Mouse (Mus musculus): ENCODE results near the gene Nrtn. TPM values are rescaled to one million over a fixed set of nuclear protein-coding genes. Genes with fewer than 3 reads are reported as not detected.
A peak's percentile ranks its signal among the peaks of the same experiment; 100 is the strongest.

The Nrtn gene
- polyA plus RNA-seq (2014; fragmentation: Nextera tagmentation; extraction: Ambion mirVana) = 9.5 and 12.9 TPM in 2 replicates

DNA sequence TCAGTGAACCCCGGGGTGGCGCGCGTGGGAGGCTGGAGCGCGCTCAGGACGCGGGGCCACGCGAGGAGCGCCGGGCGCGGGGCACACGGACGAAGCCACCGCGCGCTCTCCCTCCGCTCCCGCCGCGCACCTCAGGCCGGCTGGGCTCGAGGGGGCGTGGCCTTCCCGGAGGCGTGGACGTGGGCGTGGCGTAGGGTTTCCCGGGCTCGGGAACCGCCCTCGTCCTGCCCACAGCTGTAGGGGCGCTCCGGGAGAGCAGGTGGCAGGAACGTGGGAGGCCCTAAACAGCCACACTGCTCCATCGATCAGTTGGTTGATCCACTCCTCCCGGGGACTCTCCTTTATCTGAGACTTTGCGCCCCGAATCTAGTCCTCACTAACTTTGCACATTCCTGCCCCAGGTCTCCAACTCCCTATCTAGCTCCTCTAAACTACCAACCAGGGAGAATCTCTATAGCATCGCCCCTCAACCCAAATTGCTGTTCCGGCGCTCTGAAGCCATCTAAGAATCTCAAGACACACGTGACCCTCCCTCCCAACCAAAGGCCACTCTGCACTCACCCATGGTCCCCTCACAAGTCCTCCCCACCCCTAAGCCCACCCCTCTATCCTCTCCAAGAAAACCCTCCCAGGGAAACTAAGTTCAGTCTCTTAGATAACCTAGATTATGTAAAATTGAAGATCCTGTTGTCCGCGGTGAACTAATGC is at the start of gene Nrtn:
Nrtn (minus strand) TSS at position 115 of the 708 bp plus-strand sequence.
- H3K27me3 ChIP-seq (ENCODE audit: control insufficient read depth, insufficient read depth, low read length) = peaks cover 44% of the 10 kb centered on the region
- H3K4me2 ChIP-seq (replicated peaks; ENCODE audit: low read depth, low read length) = peak within 1 kb of the TSS; percentile 97
- H3K9ac ChIP-seq (ENCODE audit: low read depth, low read length) = peak within 1 kb of the TSS; percentile 65
- peak within 1 kb of the TSS; percentile 51 for H3K4me3 ChIP-seq (ENCODE audit: low read length)
- no peaks in the 10 kb centered on the region for H3K9me3 ChIP-seq (ENCODE audit: control insufficient read depth, low read length)
- peaks cover 9% of the 10 kb centered on the region; the same call in 1 of the 2 replicates for H3K4me1 ChIP-seq (ENCODE audit: control insufficient read depth, insufficient read depth, low read length)
- no peaks in the 10 kb centered on the region for H3K36me3 ChIP-seq (ENCODE audit: control insufficient read depth, insufficient read depth, low read length)
- no peak within 1 kb of the TSS for H3K27ac ChIP-seq (ENCODE audit: low read depth, low read length)
- ATAC-seq (ENCODE audit: low FRiP score, low TSS enrichment) = peak; percentile 59
- WGBS = under 1% methylated on average over 45 of the region's 48 CpGs

DNA sequence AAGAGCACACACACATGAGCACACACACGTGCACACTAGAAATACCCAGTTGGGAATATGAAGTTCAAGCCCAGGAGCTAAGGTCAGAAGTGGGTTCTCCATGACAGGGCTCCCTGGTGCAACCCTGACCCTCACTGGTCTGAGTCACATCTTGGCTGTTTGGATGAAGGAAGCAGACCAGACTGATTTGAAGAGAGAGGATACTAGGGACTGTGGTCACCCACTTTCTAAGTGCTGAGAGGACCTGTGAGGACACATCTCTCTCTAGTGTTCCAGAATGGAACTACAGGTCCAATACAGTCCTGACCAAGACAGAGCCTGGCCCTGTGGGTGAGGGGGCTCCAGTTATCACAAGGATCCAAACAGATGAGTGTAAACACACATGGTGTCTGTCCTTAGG is 48.5 kb upstream of the Nrtn start:
- H3K9me3 ChIP-seq (ENCODE audit: control insufficient read depth, low read length) = no peaks in the 10 kb centered on the region
- no peak overlapping the region for H3K27ac ChIP-seq (ENCODE audit: low read depth, low read length)
- H3K27me3 ChIP-seq (ENCODE audit: control insufficient read depth, insufficient read depth, low read length) = no peaks in the 10 kb centered on the region
- ATAC-seq (ENCODE audit: low FRiP score, low TSS enrichment) = no peak
- no peak overlapping the region for H3K9ac ChIP-seq (ENCODE audit: low read depth, low read length)
- 80% methylated on average over 1 of the region's 1 CpGs for WGBS
- H3K4me1 ChIP-seq (ENCODE audit: control insufficient read depth, insufficient read depth, low read length) = 0 out of 2 replicates have a peak, but pooled peaks cover 6% of the 10 kb centered on the region
- no peaks in the 10 kb centered on the region for H3K36me3 ChIP-seq (ENCODE audit: control insufficient read depth, insufficient read depth, low read length)
- no peak overlapping the region for H3K4me3 ChIP-seq (ENCODE audit: low read length)
- H3K4me2 ChIP-seq (replicated peaks; ENCODE audit: low read depth, low read length) = no peak overlapping the region

DNA sequence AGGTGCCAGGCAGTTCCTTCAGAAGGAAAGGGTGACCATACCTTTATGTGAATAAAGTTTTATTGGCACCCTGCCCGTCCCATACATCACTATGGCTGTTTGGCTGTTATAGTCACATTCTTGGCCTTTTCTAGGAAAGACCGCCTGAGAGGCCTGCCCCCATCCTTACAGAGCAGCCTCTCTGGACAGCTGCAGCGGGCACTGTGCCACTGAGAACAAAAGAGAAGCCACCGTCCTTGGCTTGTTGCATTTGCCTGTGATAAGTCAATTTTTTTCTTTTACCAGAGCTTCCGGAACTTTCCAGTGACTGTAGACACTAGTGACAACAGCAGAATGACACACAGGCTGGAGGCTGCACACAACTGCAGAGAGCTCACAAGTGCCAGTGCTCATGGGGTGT is 47.6 kb upstream of the Nrtn start:
- no peaks in the 10 kb centered on the region for H3K36me3 ChIP-seq (ENCODE audit: control insufficient read depth, insufficient read depth, low read length)
- H3K4me1 ChIP-seq (ENCODE audit: control insufficient read depth, insufficient read depth, low read length) = no peaks in the 10 kb centered on the region
- no peak overlapping the region for H3K4me3 ChIP-seq (ENCODE audit: low read length)
- H3K4me2 ChIP-seq (replicated peaks; ENCODE audit: low read depth, low read length) = no peak overlapping the region
- ATAC-seq (ENCODE audit: low FRiP score, low TSS enrichment) = no peak
- no peak overlapping the region for H3K9ac ChIP-seq (ENCODE audit: low read depth, low read length)
- no peak overlapping the region for H3K27ac ChIP-seq (ENCODE audit: low read depth, low read length)
- no peaks in the 10 kb centered on the region for H3K27me3 ChIP-seq (ENCODE audit: control insufficient read depth, insufficient read depth, low read length)
- no peaks in the 10 kb centered on the region for H3K9me3 ChIP-seq (ENCODE audit: control insufficient read depth, low read length)
- 76% methylated on average over 5 of the region's 5 CpGs for WGBS

DNA sequence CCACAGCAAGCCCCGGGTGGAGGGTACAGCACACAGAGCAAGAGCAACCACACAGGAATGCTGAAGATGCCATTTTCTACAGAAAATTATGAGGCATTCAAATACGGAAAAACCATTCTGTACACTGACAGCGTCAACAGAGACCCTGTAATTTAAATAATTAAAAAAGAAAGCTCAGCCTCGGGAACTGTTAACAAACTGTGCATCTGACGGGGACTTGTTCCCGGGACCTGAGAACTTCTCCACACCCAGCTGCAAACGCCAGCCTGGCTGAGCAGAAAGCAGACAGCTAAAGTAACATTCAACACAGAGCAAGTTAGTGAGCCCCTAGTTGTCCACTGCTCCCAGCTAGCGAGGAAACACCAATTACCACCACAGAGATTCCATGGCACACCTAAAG is 44.7 kb upstream of the Nrtn start:
- Histone ChIP-seq H3K9me3 (ENCODE audit: control insufficient read depth, low read length) (no peaks in the 10 kb centered on the region), H3K9ac (ENCODE audit: low read depth, low read length) (no peak overlapping the region), H3K27me3 (ENCODE audit: control insufficient read depth, insufficient read depth, low read length) (no peaks in the 10 kb centered on the region), H3K4me2 (replicated peaks; ENCODE audit: low read depth, low read length) (no peak overlapping the region), H3K27ac (ENCODE audit: low read depth, low read length) (no peak overlapping the region), H3K4me3 (ENCODE audit: low read length) (no peak overlapping the region), H3K4me1 (ENCODE audit: control insufficient read depth, insufficient read depth, low read length) (no peaks in the 10 kb centered on the region), H3K36me3 (ENCODE audit: control insufficient read depth, insufficient read depth, low read length) (no peaks in the 10 kb centered on the region)
- WGBS = 80% methylated on average over 8 of the region's 8 CpGs
- no peak for ATAC-seq (ENCODE audit: low FRiP score, low TSS enrichment)

DNA sequence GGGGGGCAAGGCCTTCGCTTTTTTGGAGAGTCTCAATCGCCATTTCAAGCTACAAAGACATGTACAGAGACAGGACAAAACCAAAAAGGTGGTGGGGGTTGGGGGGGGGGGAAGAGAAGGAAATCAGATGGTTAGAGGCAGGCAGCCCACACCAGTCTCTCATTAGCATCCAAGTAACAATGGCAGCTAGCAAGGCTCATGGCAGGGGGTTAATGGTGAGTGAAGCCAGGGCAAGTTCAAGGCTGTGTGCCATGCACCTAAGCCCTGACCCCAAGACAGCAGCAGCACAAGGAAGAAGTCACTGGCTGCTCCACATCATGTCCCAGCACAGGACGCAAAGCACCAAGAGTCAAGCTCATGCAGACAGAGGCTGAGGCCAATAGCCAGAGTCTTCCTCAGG is 41.9 kb upstream of the Nrtn start:
- Histone ChIP-seq H3K4me1 (ENCODE audit: control insufficient read depth, insufficient read depth, low read length) (no peaks in the 10 kb centered on the region), H3K4me3 (ENCODE audit: low read length) (no peak overlapping the region), H3K27ac (ENCODE audit: low read depth, low read length) (no peak overlapping the region), H3K9ac (ENCODE audit: low read depth, low read length) (no peak overlapping the region), H3K36me3 (ENCODE audit: control insufficient read depth, insufficient read depth, low read length) (no peaks in the 10 kb centered on the region), H3K4me2 (replicated peaks; ENCODE audit: low read depth, low read length) (no peak overlapping the region), H3K27me3 (ENCODE audit: control insufficient read depth, insufficient read depth, low read length) (no peaks in the 10 kb centered on the region), H3K9me3 (ENCODE audit: control insufficient read depth, low read length) (no peaks in the 10 kb centered on the region)
- no peak for ATAC-seq (ENCODE audit: low FRiP score, low TSS enrichment)
- 81% methylated on average over 3 of the region's 3 CpGs for WGBS

GRCm38 (mm10) chr17:56793614-56794319 is 36.4 kb upstream of the Nrtn start:
- no peak overlapping the region for H3K9ac ChIP-seq (ENCODE audit: low read depth, low read length)
- WGBS = 77% methylated on average over 6 of the region's 6 CpGs
- no peaks in the 10 kb centered on the region for H3K27me3 ChIP-seq (ENCODE audit: control insufficient read depth, insufficient read depth, low read length)
- no peak overlapping the region for H3K4me3 ChIP-seq (ENCODE audit: low read length)
- no peaks in the 10 kb centered on the region for H3K36me3 ChIP-seq (ENCODE audit: control insufficient read depth, insufficient read depth, low read length)
- no peak for ATAC-seq (ENCODE audit: low FRiP score, low TSS enrichment)
- H3K9me3 ChIP-seq (ENCODE audit: control insufficient read depth, low read length) = no peaks in the 10 kb centered on the region
- no peak overlapping the region for H3K27ac ChIP-seq (ENCODE audit: low read depth, low read length)
- no peaks in the 10 kb centered on the region for H3K4me1 ChIP-seq (ENCODE audit: control insufficient read depth, insufficient read depth, low read length)
- H3K4me2 ChIP-seq (replicated peaks; ENCODE audit: low read depth, low read length) = no peak overlapping the region

DNA sequence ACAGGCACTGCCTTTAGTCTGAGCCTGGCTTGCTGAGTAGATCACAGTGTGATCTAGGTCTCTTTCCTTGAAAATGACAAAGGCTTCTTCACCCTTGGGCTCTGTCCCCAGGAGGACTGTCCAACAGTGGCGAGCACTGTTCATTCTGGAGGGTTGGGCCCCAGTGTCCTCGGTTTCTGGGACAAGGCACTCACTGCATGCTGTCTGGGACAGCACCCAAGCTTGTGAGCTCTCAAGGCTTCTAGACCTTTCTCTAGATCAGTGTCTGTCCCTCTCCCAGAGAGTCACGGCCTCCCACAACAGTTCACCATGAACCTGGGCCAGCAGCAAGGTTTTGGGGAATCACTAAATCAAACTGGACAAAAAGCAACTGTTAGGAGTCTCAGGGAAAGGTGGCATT is 35.3 kb upstream of the Nrtn start:
- H3K36me3 ChIP-seq (ENCODE audit: control insufficient read depth, insufficient read depth, low read length) = no peaks in the 10 kb centered on the region
- H3K4me3 ChIP-seq (ENCODE audit: low read length) = no peak overlapping the region
- WGBS = 78% methylated on average over 3 of the region's 3 CpGs
- H3K9ac ChIP-seq (ENCODE audit: low read depth, low read length) = no peak overlapping the region
- H3K9me3 ChIP-seq (ENCODE audit: control insufficient read depth, low read length) = no peaks in the 10 kb centered on the region
- no peaks in the 10 kb centered on the region for H3K4me1 ChIP-seq (ENCODE audit: control insufficient read depth, insufficient read depth, low read length)
- H3K27ac ChIP-seq (ENCODE audit: low read depth, low read length) = no peak overlapping the region
- H3K4me2 ChIP-seq (replicated peaks; ENCODE audit: low read depth, low read length) = no peak overlapping the region
- no peaks in the 10 kb centered on the region for H3K27me3 ChIP-seq (ENCODE audit: control insufficient read depth, insufficient read depth, low read length)
- ATAC-seq (ENCODE audit: low FRiP score, low TSS enrichment) = no peak

GRCm38 (mm10) chr17:56789286-56789685 is 32.0 kb upstream of the Nrtn start:
- Histone ChIP-seq H3K4me3 (ENCODE audit: low read length) (no peak overlapping the region), H3K27ac (ENCODE audit: low read depth, low read length) (no peak overlapping the region), H3K4me1 (ENCODE audit: control insufficient read depth, insufficient read depth, low read length) (no peaks in the 10 kb centered on the region), H3K27me3 (ENCODE audit: control insufficient read depth, insufficient read depth, low read length) (no peaks in the 10 kb centered on the region), H3K9me3 (ENCODE audit: control insufficient read depth, low read length) (no peaks in the 10 kb centered on the region), H3K4me2 (replicated peaks; ENCODE audit: low read depth, low read length) (no peak overlapping the region), H3K36me3 (ENCODE audit: control insufficient read depth, insufficient read depth, low read length) (no peaks in the 10 kb centered on the region), H3K9ac (ENCODE audit: low read depth, low read length) (no peak overlapping the region)
- no peak for ATAC-seq (ENCODE audit: low FRiP score, low TSS enrichment)
- 83% methylated on average over 6 of the region's 6 CpGs for WGBS

DNA sequence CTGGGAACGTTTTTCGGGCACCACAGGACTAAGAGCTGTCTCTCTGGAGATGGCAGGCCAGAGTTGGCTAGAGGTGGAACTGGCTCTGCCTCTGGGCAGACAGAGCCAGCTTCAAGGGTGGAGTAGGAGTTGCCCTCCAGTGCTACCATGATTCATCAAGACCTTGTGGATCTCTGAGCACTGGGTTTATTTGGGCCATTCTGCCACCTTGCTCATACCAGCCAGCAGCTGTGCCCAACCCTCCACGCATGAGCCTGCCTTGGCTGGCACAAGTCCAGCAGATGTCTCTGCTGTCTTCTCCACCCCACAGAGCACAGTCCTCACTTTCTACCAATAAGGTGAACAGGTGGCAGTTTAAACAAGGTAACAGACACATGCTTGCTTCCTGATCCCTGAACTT is 31.6 kb upstream of the Nrtn start:
- 72% methylated on average over 3 of the region's 3 CpGs for WGBS
- Histone ChIP-seq H3K9me3 (ENCODE audit: control insufficient read depth, low read length) (no peaks in the 10 kb centered on the region), H3K4me2 (replicated peaks; ENCODE audit: low read depth, low read length) (no peak overlapping the region), H3K27me3 (ENCODE audit: control insufficient read depth, insufficient read depth, low read length) (no peaks in the 10 kb centered on the region), H3K9ac (ENCODE audit: low read depth, low read length) (no peak overlapping the region), H3K4me1 (ENCODE audit: control insufficient read depth, insufficient read depth, low read length) (no peaks in the 10 kb centered on the region), H3K27ac (ENCODE audit: low read depth, low read length) (no peak overlapping the region), H3K36me3 (ENCODE audit: control insufficient read depth, insufficient read depth, low read length) (no peaks in the 10 kb centered on the region), H3K4me3 (ENCODE audit: low read length) (no peak overlapping the region)
- ATAC-seq (ENCODE audit: low FRiP score, low TSS enrichment) = no peak

Data from kidney, embryonic 14.5 days (tissue).